Mouse (Mus musculus): ENCODE results near the gene Tradd.
A peak's percentile ranks its signal among the peaks of the same experiment; 100 is the strongest.
"Not testable (repeated sequence)": the region's sequence is repeated elsewhere in the genome, so short reads cannot be mapped to it uniquely, and the experiment has no call there.

The Tradd gene

GRCm38 (mm10) chr8:105235206-105235605 lies 29.2 kb downstream of the Tradd start:
- no peak for DNase-seq

- DNase-seq: no peak
These were observed 31.1 kb downstream of the Tradd start for GRCm38 (mm10) chr8:105233126-105233935.

- DNase-seq: not testable (repeated sequence)
These were observed 32.1 kb downstream of the Tradd start for GRCm38 (mm10) chr8:105232321-105232693.

GRCm38 (mm10) chr8:105231503-105232320 lies 32.7 kb downstream of the Tradd start:
- no peak for DNase-seq

GRCm38 (mm10) chr8:105225917-105226316 lies 38.5 kb downstream of the Tradd start:
- no peak for DNase-seq

- DNase-seq: no peak
These were observed 39.2 kb downstream of the Tradd start for GRCm38 (mm10) chr8:105225272-105225593.

- peak; percentile 98 for DNase-seq
These were observed 39.8 kb downstream of the Tradd start, which contains the start of gene D230025D16Rik for GRCm38 (mm10) chr8:105224413-105225271. Gene D230025D16Rik, plus strand, starts transcription at chr8:105225145.

GRCm38 (mm10) chr8:105223850-105224249 lies 40.6 kb downstream of the Tradd start:
- no peak for DNase-seq

- DNase-seq: no peak
These were observed 46.4 kb downstream of the Tradd start for GRCm38 (mm10) chr8:105217926-105218522.

GRCm38 (mm10) chr8:105214104-105214503 lies 50.3 kb downstream of the Tradd start:
- DNase-seq: no peak

GRCm38 (mm10) chr8:105209153-105210110 lies 55.0 kb downstream of the Tradd start:
- no peak for DNase-seq

All from kidney, postnatal 10 days (tissue).